Mouse (Mus musculus): ENCODE data around the gene Pxmp4.

GRCm38 (mm10) chr2:154633039-154633742, 29.7 kb upstream of the Pxmp4 start:
- no peak for TF ChIP-seq CTCF (IDR thresholded peaks at IDR 0.05; ENCODE audit: low read depth)
- TF ChIP-seq EP300 (IDR thresholded peaks at IDR 0.05; ENCODE audit: low read depth) = no peak
